8 mouse cellular contexts compared by ENCODE assay signal in the genomic region with DNA sequence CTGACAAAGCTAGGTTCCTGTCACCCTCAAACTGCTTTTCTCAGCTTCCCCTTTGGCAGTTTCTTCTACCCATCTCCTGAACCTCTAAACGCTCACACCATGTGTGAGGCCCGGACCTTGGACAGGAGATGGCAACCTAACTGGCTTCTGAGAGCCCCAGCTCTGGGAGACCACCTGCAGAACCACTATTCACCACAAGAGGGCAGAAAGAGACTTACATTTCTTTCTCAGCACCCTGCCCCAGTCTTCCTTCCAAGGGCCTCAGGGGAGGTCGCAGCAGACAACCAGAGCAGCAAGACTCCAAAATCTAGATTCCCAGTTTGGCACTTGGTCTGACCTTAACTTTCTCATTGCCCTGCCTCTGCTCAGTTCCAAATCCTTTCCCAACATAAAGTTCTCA. TPM values are rescaled to one million over a fixed set of nuclear protein-coding genes. Genes with fewer than 3 reads are reported as not detected.
A peak's percentile ranks its signal among the peaks of the same experiment; 100 is the strongest.
DNase-seq lines count a peak whose midpoint lies in the region; TF ChIP-seq lines count a peak whose summit lies in the region.

No protein-coding gene starts in this region.

- peaks cover 11% of the 10 kb centered on the region for H3K27me3 ChIP-seq in E14TG2a.4 (ENCODE audit: insufficient read depth, low read length)

- H3K36me3 ChIP-seq in E14TG2a.4 (ENCODE audit: insufficient read depth, low read length), result peaks cover 70% of the 10 kb centered on the region

- H3K9me3 ChIP-seq in E14TG2a.4 (ENCODE audit: low read length), result no peaks in the 10 kb centered on the region

- H3K4me3 ChIP-seq in E14TG2a.4 (replicated peaks; ENCODE audit: low read length), result no peak overlapping the region

- TF ChIP-seq CTCF in E14TG2a.4 (conservative IDR thresholded peaks at IDR 0.05; ENCODE audit: low read length), result peak; percentile 79

- H3K4me1 ChIP-seq in E14TG2a.4 (replicated peaks; ENCODE audit: low read depth, low read length), result peaks cover 16% of the 10 kb centered on the region

- DNase-seq in adrenal gland, adult 18-20 months (ENCODE audit: low spot score in 2 of 2), result peak; percentile 65 to 74
- peak; percentile 93 for DNase-seq in embryo, embryonic 10.5 days (ENCODE audit: low spot score)
- peak; percentile 81 for DNase-seq in heart, adult 8-10 months (ENCODE audit: low spot score)
- DNase-seq in kidney, postnatal 10 days, result peak; percentile 90
- peak; percentile 50 to 75 for DNase-seq in lung, adult 18-20 months
- DNase-seq in ovary, postnatal 36 days (ENCODE audit: low spot score), result peak; percentile 52
- peak; percentile 60 to 65 for DNase-seq in urinary bladder, postnatal 36 days (ENCODE audit: low spot score in 2 of 2)

RNA-seq across cellular contexts. Expression of a gene that starts 35.1 kb away (rescaled TPM):
- 10 to 100 TPM in 1 of 2 experiments, 1 to 10 TPM in 1; 6.9 to 12.6 TPM for total RNA-seq in adrenal gland, adult 18-20 months (2021)
- under 1 TPM; 0.22 to 0.66 (median 0.50) TPM for total RNA-seq in heart, adult 8-10 months (2022)

RNA-seq across cellular contexts. Expression of a gene that starts 47.2 kb away (rescaled TPM):
- 10 to 100 TPM; 38.6 to 46.5 TPM for total RNA-seq in adrenal gland, adult 18-20 months (2021)
- total RNA-seq in heart, adult 8-10 months (2022), result 10 to 100 TPM; 41.6 to 48.4 (median 44.5) TPM

RNA-seq across cellular contexts. Expression of a gene that starts 51.5 kb away (rescaled TPM):
- total RNA-seq in adrenal gland, adult 18-20 months (2021), result 100 to 1,000 TPM; 145 to 148 TPM
- 10 to 100 TPM; 64.0 to 88.9 (median 74.0) TPM for total RNA-seq in heart, adult 8-10 months (2022)

RNA-seq across cellular contexts. Expression of a gene that starts 54.7 kb away (rescaled TPM):
- total RNA-seq in adrenal gland, adult 18-20 months (2021), result 10 to 100 TPM; 36.0 to 55.3 TPM
- total RNA-seq in heart, adult 8-10 months (2022), result 10 to 100 TPM; 17.2 to 26.5 (median 21.6) TPM

Comparison
In these comparisons a context has a peak if more than half of its experiments do, and no peak if none do; other contexts are left out.
1. RNA of a gene that starts 35.1 kb away (total RNA-seq): 6.9 to 12.6 TPM in adrenal gland, adult 18-20 months; 0.22 to 0.66 TPM in heart, adult 8-10 months; every median in the first group is over 4 times any median in the second.
2. Peak in every context shown above with its lines, with median percentiles within 50 percentile points of each other: DNase-seq.